Mouse (Mus musculus) stomach, postnatal 0 days (tissue): ENCODE data around the gene Uqcc1. TPM values are rescaled to one million over a fixed set of nuclear protein-coding genes. Genes with fewer than 3 reads are reported as not detected.

ENCODE experiments used
- ATAC-seq: fragments of 200-750 bp; cut with Nextera tagmentation; 2 replicates; pipeline ENCODE4 v1.8.0; 2017; ENCODE audit not compliant: low FRiP score, low TSS enrichment
- DNase-seq: peaks from one replicate; pipeline ENCODE4 v3.0.0-alpha.2; 2016; ENCODE audit warnings: low spot score
- H3K27ac ChIP-seq: fragments of 300-500 bp; sonication (generic); replicated peaks from 2 replicates; pipeline ENCODE4 v1.5.1; 2014; ENCODE audit warnings: mild to moderate bottlenecking, control low read depth
- H3K27me3 ChIP-seq: fragments of 300-500 bp; sonication (generic); 2 replicates; pipeline ENCODE4 v1.6.1; 2014; ENCODE audit warnings: low read length; ENCODE audit not compliant: control insufficient read depth, insufficient read depth
- H3K36me3 ChIP-seq: fragments of 300-500 bp; sonication (generic); 2 replicates; pipeline ENCODE4 v1.6.1; 2014; ENCODE audit warnings: low read length, mixed read lengths; ENCODE audit not compliant: control insufficient read depth, insufficient read depth
- H3K4me1 ChIP-seq: fragments of 300-500 bp; sonication (generic); replicated peaks from 2 replicates; pipeline ENCODE4 v1.6.1; 2014; ENCODE audit warnings: antibody characterized with exemption; ENCODE audit not compliant: control insufficient read depth, insufficient read depth
- H3K4me2 ChIP-seq: fragments of 300-500 bp; sonication (generic); replicated peaks from 2 replicates; pipeline ENCODE4 v1.6.1; 2014; ENCODE audit warnings: low read depth, mild to moderate bottlenecking, control low read depth, moderate library complexity
- H3K4me3 ChIP-seq: fragments of 300-500 bp; sonication (generic); 2 replicates; pipeline ENCODE4 v1.5.1; 2014; ENCODE audit warnings: low read depth, low read length, control low read depth
- H3K9ac ChIP-seq: fragments of 300-500 bp; sonication (generic); 2 replicates; pipeline ENCODE4 v1.6.1; 2014; ENCODE audit warnings: mild to moderate bottlenecking, low read length, control low read depth, mixed read lengths
- H3K9me3 ChIP-seq: fragments of 300-500 bp; sonication (generic); 2 replicates; pipeline ENCODE4 v1.6.1; 2016; ENCODE audit warnings: low read length; ENCODE audit not compliant: control insufficient read depth
- CTCF ChIP-seq: IDR thresholded peaks from 2 replicates; pipeline ENCODE4 v1.5.1; 2016; ENCODE audit warnings: antibody characterized with exemption, low read depth, mild to moderate bottlenecking, moderate library complexity
- EP300 ChIP-seq: optimal IDR thresholded peaks from 2 replicates; pipeline ENCODE3; 2016; ENCODE audit warnings: antibody characterized with exemption
- WGBS: fragments of 180-500 bp; shearing (Covaris S2); extraction: QIAGEN DNeasy Blood & Tissue Kit; methylation state at CpG from one replicate; pipeline ENCODE4 v1.1.7; 2014; 5-methylcytosine and 5-hydroxymethylcytosine counted together
- polyA plus RNA-seq: library from polyadenylated mRNA; unstranded; fragments of >200 nt; fragmentation: Nextera tagmentation; extraction: Ambion mirVana; gene quantifications from 2 replicates; pipeline ENCODE4 v1.2.1, GENCODE M21; 2015

Uqcc1 gene
- polyA plus RNA-seq, 1 experiment from 2014 or later: 41.9 TPM

GRCm38 (mm10) chr2:155894307-155895045 is 35.6 kb downstream of the Uqcc1 start:
- no peaks in the 10 kb centered on the region for H3K27me3 ChIP-seq
- 51% methylated on average over 13 of the region's 13 CpGs for WGBS
- no peak overlapping the region; the same call in 1 of the 2 replicates for H3K9ac ChIP-seq
- no peak overlapping the region for H3K4me3 ChIP-seq
- H3K27ac ChIP-seq: peak overlapping the region; percentile 49
- ATAC-seq: peak; percentile 56
- no peak for DNase-seq
- H3K4me2 ChIP-seq: no peak overlapping the region
- H3K36me3 ChIP-seq: no peaks in the 10 kb centered on the region
- no peaks in the 10 kb centered on the region for H3K9me3 ChIP-seq
- TF ChIP-seq EP300: no peak
- no peak for TF ChIP-seq CTCF
- peaks cover 2% of the 10 kb centered on the region; the same call in 1 of the 2 replicates for H3K4me1 ChIP-seq

- Histone ChIP-seq H3K4me1 (no peaks in the 10 kb centered on the region), H3K9ac (no peak overlapping the region), H3K27me3 (no peaks in the 10 kb centered on the region), H3K4me2 (no peak overlapping the region), H3K4me3 (no peak overlapping the region), H3K27ac (no peak overlapping the region), H3K9me3 (no peaks in the 10 kb centered on the region), H3K36me3 (0 out of 2 replicates have a peak, but pooled peaks cover 6% of the 10 kb centered on the region)
- ATAC-seq (no peak), DNase-seq (no peak)
- TF ChIP-seq CTCF (no peak), EP300 (no peak)
- 92% methylated on average over 12 of the region's 12 CpGs for WGBS
Observed at GRCm38 (mm10) chr2:155886776-155887175, 43.3 kb downstream of the Uqcc1 start.

GRCm38 (mm10) chr2:155885271-155885697 is 44.8 kb downstream of the Uqcc1 start:
- no peak for DNase-seq
- no peak overlapping the region for H3K4me3 ChIP-seq
- no peak overlapping the region for H3K4me2 ChIP-seq
- no peaks in the 10 kb centered on the region for H3K27me3 ChIP-seq
- no peak for ATAC-seq
- 81% methylated on average over 10 of the region's 10 CpGs for WGBS
- H3K36me3 ChIP-seq: peaks cover 7% of the 10 kb centered on the region; the same call in 1 of the 2 replicates
- no peak overlapping the region; the same call in 1 of the 2 replicates for H3K27ac ChIP-seq
- no peaks in the 10 kb centered on the region for H3K9me3 ChIP-seq
- TF ChIP-seq EP300 (no peak), CTCF (no peak)
- no peak overlapping the region for H3K9ac ChIP-seq
- H3K4me1 ChIP-seq: no peaks in the 10 kb centered on the region

GRCm38 (mm10) chr2:155882087-155882486 is 48.0 kb downstream of the Uqcc1 start:
- H3K27me3 ChIP-seq: no peaks in the 10 kb centered on the region
- H3K36me3 ChIP-seq: peaks cover 10% of the 10 kb centered on the region; the same call in 1 of the 2 replicates
- ATAC-seq (peak; percentile 84), DNase-seq (peak; percentile 53)
- no peaks in the 10 kb centered on the region for H3K9me3 ChIP-seq
- no peak for TF ChIP-seq CTCF
- TF ChIP-seq EP300: no peak
- H3K9ac ChIP-seq: no peak overlapping the region
- no peak overlapping the region for H3K4me3 ChIP-seq
- H3K27ac ChIP-seq: 0 out of 2 replicates have a peak overlapping the region, but pooled peaks have one; percentile 0
- H3K4me1 ChIP-seq: no peaks in the 10 kb centered on the region
- H3K4me2 ChIP-seq: no peak overlapping the region
- WGBS: 52% methylated on average over 3 of the region's 3 CpGs

DNA sequence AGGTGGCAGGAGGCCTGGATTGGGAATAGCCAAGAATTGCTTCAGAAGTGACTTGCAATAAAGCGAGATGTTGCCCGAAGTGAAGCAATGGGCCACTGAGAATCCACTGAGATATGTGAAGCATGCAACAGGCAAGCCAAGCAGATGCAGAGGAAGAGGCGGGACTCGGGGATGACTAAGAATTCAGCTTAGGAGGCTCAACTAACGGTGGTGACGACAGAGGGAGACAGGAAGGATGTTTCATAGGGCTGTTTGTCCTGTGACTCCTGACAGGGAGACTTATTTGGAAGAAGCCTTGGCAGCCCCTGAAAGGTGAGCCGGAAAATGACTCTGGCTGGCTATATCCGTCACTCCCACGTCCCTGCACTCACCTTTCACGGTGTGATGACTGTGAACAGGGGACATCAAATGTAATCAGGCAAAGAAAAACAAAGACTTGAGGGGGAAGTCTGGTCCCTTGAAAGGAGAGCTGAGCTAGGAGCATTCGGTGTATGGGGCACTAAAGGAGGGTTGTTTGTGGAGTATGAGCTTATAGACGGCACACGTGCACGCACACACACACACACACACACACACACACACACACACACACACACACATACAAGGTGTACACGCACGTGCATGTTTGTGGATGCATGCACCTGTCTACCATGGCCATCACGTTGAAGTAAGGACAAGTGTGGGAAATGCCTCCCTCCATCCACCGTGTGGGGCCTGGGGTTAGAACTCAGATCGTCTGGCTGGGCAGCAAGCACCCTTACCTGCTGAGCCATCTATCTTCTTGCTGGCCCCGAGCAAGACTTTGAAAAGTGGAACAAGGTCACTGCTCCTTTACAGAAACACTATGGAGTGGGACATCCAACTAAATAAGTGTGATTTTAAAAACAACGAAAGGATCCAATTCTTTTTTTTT is 50.9 kb downstream of the Uqcc1 start:
- TF ChIP-seq CTCF (no peak), EP300 (no peak)
- no peak for ATAC-seq

More for the DNA sequence above, 50.9 kb downstream of the Uqcc1 start:
- 81% methylated on average over 21 of the region's 21 CpGs for WGBS
- Histone ChIP-seq H3K36me3 (peaks cover 4% of the 10 kb centered on the region; the same call in 1 of the 2 replicates), H3K27ac (no peak overlapping the region), H3K9ac (no peak overlapping the region), H3K9me3 (no peaks in the 10 kb centered on the region), H3K4me2 (no peak overlapping the region), H3K4me1 (no peaks in the 10 kb centered on the region), H3K27me3 (no peaks in the 10 kb centered on the region), H3K4me3 (no peak overlapping the region)
- no peak for DNase-seq
